25 mouse cellular contexts compared by ENCODE assay signal in the genomic region with DNA sequence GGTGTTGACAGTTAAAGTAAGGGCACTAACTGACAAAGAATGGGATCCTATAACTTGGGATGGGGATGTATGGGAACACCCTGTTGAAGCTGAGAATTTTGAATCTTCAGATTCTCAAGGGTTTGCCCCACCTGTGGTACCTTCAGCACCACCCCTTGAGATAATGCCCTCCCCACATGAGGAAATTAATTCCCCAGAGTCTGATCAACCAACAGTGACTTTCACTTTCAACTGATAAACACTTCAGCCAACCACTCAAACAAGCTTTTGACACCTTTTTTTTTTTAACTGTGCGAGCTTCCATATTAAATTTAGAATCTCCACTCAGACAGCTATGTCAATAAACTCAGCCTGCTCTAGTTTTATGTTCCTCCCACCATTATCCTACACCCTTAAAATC. TPM values are rescaled to one million over a fixed set of nuclear protein-coding genes. Genes with fewer than 3 reads are reported as not detected.
"Had no signal": no experiment of that assay in that cellular context is flagged by ENCODE, and none has a peak within 500 bp of the region (broad histone marks: within the 10 kb centered on the region; RNA-seq: fewer than 3 reads in every experiment).

No protein-coding gene starts in this region.

- DNase-seq: lung, adult 18-20 months; lung, embryonic 14.5 days; lung, postnatal 10 days; lung, postnatal 4 days; midbrain, embryonic 14.5 days; right cerebral cortex, postnatal 14 days; thymus, adult 18-20 months; thymus, postnatal 25 days; thymus, postnatal 4 days had no signal

- H3K4me3 ChIP-seq: liver, embryonic 12.5 days; midbrain, embryonic 10.5 days; midbrain, embryonic 12.5 days; myocyte; neural tube, embryonic 13.5 days; neural tube, embryonic 15.5 days had no signal

- H3K27me3 ChIP-seq: liver, embryonic 12.5 days; midbrain, embryonic 12.5 days; neural tube, embryonic 13.5 days; neural tube, embryonic 15.5 days had no signal

- H3K27ac ChIP-seq: liver, embryonic 12.5 days; liver, embryonic 14.5 days; midbrain, embryonic 10.5 days; midbrain, embryonic 12.5 days; neural tube, embryonic 13.5 days; neural tube, embryonic 15.5 days had no signal

- H3K4me1 ChIP-seq: liver, embryonic 12.5 days; midbrain, embryonic 10.5 days; midbrain, embryonic 12.5 days; neural tube, embryonic 13.5 days; neural tube, embryonic 15.5 days had no signal

- ATAC-seq: liver, embryonic 12.5 days; midbrain, embryonic 16.5 days had no signal

- H3K36me3 ChIP-seq: liver, embryonic 12.5 days; midbrain, embryonic 10.5 days; midbrain, embryonic 12.5 days; neural tube, embryonic 13.5 days; neural tube, embryonic 15.5 days had no signal

- H3K9me3 ChIP-seq: liver, embryonic 12.5 days; midbrain, embryonic 10.5 days; midbrain, embryonic 12.5 days; neural tube, embryonic 13.5 days; neural tube, embryonic 15.5 days had no signal

RNA-seq across cellular contexts. Expression of a gene that starts 3.6 kb away (rescaled TPM):
- total RNA-seq: megakaryocyte, adult 5-6 weeks; megakaryocyte-erythroid progenitor cell, adult 5-6 weeks had no signal
- polyA plus RNA-seq: liver, embryonic 12.5 days; liver, embryonic 14.5 days; liver, embryonic 16.5 days; lung, embryonic 14.5 days; lung, embryonic 16.5 days; midbrain, embryonic 10.5 days; midbrain, embryonic 12.5 days; midbrain, embryonic 14.5 days; midbrain, embryonic 16.5 days; myocyte; neural tube, embryonic 11.5 days; neural tube, embryonic 13.5 days; neural tube, embryonic 15.5 days; stomach, embryonic 14.5 days; stomach, embryonic 16.5 days; urinary bladder, adult 2 months had no signal

RNA-seq across cellular contexts. Expression of a gene that starts 35.2 kb away (rescaled TPM):
- total RNA-seq: megakaryocyte, adult 5-6 weeks; megakaryocyte-erythroid progenitor cell, adult 5-6 weeks had no signal
- polyA plus RNA-seq: liver, embryonic 12.5 days; lung, embryonic 14.5 days; lung, embryonic 16.5 days; midbrain, embryonic 10.5 days; midbrain, embryonic 12.5 days; midbrain, embryonic 14.5 days; midbrain, embryonic 16.5 days; myocyte; neural tube, embryonic 11.5 days; neural tube, embryonic 13.5 days; neural tube, embryonic 15.5 days; stomach, embryonic 14.5 days; stomach, embryonic 16.5 days had no signal

RNA-seq across cellular contexts. Expression of a gene that starts 37.5 kb away (rescaled TPM):
- total RNA-seq: megakaryocyte, adult 5-6 weeks; megakaryocyte-erythroid progenitor cell, adult 5-6 weeks had no signal
- polyA plus RNA-seq: liver, embryonic 12.5 days; liver, embryonic 14.5 days; liver, embryonic 16.5 days; lung, embryonic 14.5 days; lung, embryonic 16.5 days; midbrain, embryonic 10.5 days; midbrain, embryonic 12.5 days; midbrain, embryonic 14.5 days; midbrain, embryonic 16.5 days; myocyte; neural tube, embryonic 11.5 days; neural tube, embryonic 13.5 days; neural tube, embryonic 15.5 days; stomach, embryonic 14.5 days; stomach, embryonic 16.5 days; urinary bladder, adult 2 months had no signal
